Mouse (Mus musculus): Measurements from ENCODE around the gene Havcr2. TPM values are rescaled to one million over a fixed set of nuclear protein-coding genes. Genes with fewer than 3 reads are reported as not detected.
A peak's percentile ranks its signal among the peaks of the same experiment; 100 is the strongest.

Havcr2 gene
- polyA plus RNA-seq, 1 experiment from 2014 or later = 0.66 TPM

- ATAC-seq = no peak
- H3K4me1 ChIP-seq (ENCODE audit: insufficient read depth, low read depth, low read length) = no peaks in the 10 kb centered on the region
- H3K4me2 ChIP-seq (replicated peaks; ENCODE audit: low read depth, low read length) = no peak overlapping the region
- H3K36me3 ChIP-seq (ENCODE audit: insufficient read depth, low read length) = no peaks in the 10 kb centered on the region
- no peak overlapping the region for H3K9ac ChIP-seq (replicated peaks; ENCODE audit: low read depth)
- DNase-seq (ENCODE audit: low spot score) = no peak
- no peaks in the 10 kb centered on the region for H3K9me3 ChIP-seq (ENCODE audit: low read length)
- no peak overlapping the region for H3K4me3 ChIP-seq (ENCODE audit: low read depth, low read length)
- TF ChIP-seq EP300 (IDR thresholded peaks at IDR 0.05) = no peak
- TF ChIP-seq CTCF (IDR thresholded peaks at IDR 0.05) = no peak
- WGBS = 67% methylated on average over 13 of the region's 13 CpGs
- H3K27me3 ChIP-seq (replicated peaks; ENCODE audit: insufficient read depth, low read length) = no peaks in the 10 kb centered on the region
- no peak overlapping the region for H3K27ac ChIP-seq (ENCODE audit: low read length)
These were observed 6.9 kb upstream of the Havcr2 start for GRCm38 (mm10) chr11:46447644-46448484.

- no peaks in the 10 kb centered on the region for H3K27me3 ChIP-seq (replicated peaks; ENCODE audit: insufficient read depth, low read length)
- DNase-seq (ENCODE audit: low spot score) (no peak), ATAC-seq (no peak)
- no peaks in the 10 kb centered on the region for H3K4me1 ChIP-seq (ENCODE audit: insufficient read depth, low read depth, low read length)
- no peak overlapping the region for H3K4me2 ChIP-seq (replicated peaks; ENCODE audit: low read depth, low read length)
- H3K27ac ChIP-seq (ENCODE audit: low read length) = no peak overlapping the region
- no peaks in the 10 kb centered on the region for H3K36me3 ChIP-seq (ENCODE audit: insufficient read depth, low read length)
- TF ChIP-seq EP300 (IDR thresholded peaks at IDR 0.05) (no peak), CTCF (IDR thresholded peaks at IDR 0.05) (no peak)
- WGBS = 65% methylated on average over 11 of the region's 11 CpGs
- no peak overlapping the region for H3K4me3 ChIP-seq (ENCODE audit: low read depth, low read length)
- no peaks in the 10 kb centered on the region for H3K9me3 ChIP-seq (ENCODE audit: low read length)
- H3K9ac ChIP-seq (replicated peaks; ENCODE audit: low read depth) = no peak overlapping the region
These were observed 5.2 kb upstream of the Havcr2 start for GRCm38 (mm10) chr11:46449461-46450080.

- H3K4me2 ChIP-seq (replicated peaks; ENCODE audit: low read depth, low read length) = no peak overlapping the region
- H3K27me3 ChIP-seq (replicated peaks; ENCODE audit: insufficient read depth, low read length) = no peaks in the 10 kb centered on the region
- TF ChIP-seq EP300 (IDR thresholded peaks at IDR 0.05) (no peak), CTCF (IDR thresholded peaks at IDR 0.05) (no peak)
- ATAC-seq (no peak), DNase-seq (ENCODE audit: low spot score) (no peak)
- 68% methylated on average over 3 of the region's 3 CpGs for WGBS
- no peak overlapping the region for H3K27ac ChIP-seq (ENCODE audit: low read length)
- H3K9ac ChIP-seq (replicated peaks; ENCODE audit: low read depth) = no peak overlapping the region
- no peaks in the 10 kb centered on the region for H3K36me3 ChIP-seq (ENCODE audit: insufficient read depth, low read length)
- no peak overlapping the region for H3K4me3 ChIP-seq (ENCODE audit: low read depth, low read length)
- H3K9me3 ChIP-seq (ENCODE audit: low read length) = no peaks in the 10 kb centered on the region
- no peaks in the 10 kb centered on the region for H3K4me1 ChIP-seq (ENCODE audit: insufficient read depth, low read depth, low read length)
These were observed 5.2 kb downstream of the Havcr2 start for GRCm38 (mm10) chr11:46459960-46460359.

- H3K4me2 ChIP-seq (replicated peaks; ENCODE audit: low read depth, low read length) = no peak overlapping the region
- ATAC-seq = no peak
- TF ChIP-seq CTCF (IDR thresholded peaks at IDR 0.05) = no peak
- no peak for TF ChIP-seq EP300 (IDR thresholded peaks at IDR 0.05)
- no peaks in the 10 kb centered on the region for H3K9me3 ChIP-seq (ENCODE audit: low read length)
- no peak overlapping the region for H3K9ac ChIP-seq (replicated peaks; ENCODE audit: low read depth)
- no peaks in the 10 kb centered on the region for H3K36me3 ChIP-seq (ENCODE audit: insufficient read depth, low read length)
- peak; percentile 21 for DNase-seq (ENCODE audit: low spot score)
- H3K27me3 ChIP-seq (replicated peaks; ENCODE audit: insufficient read depth, low read length) = no peaks in the 10 kb centered on the region
- no peaks in the 10 kb centered on the region for H3K4me1 ChIP-seq (ENCODE audit: insufficient read depth, low read depth, low read length)
- H3K27ac ChIP-seq (ENCODE audit: low read length) = no peak overlapping the region
- H3K4me3 ChIP-seq (ENCODE audit: low read depth, low read length) = no peak overlapping the region
- WGBS = 67% methylated on average over 5 of the region's 5 CpGs
These were observed 6.6 kb downstream of the Havcr2 start for GRCm38 (mm10) chr11:46461362-46461761.

GRCm38 (mm10) chr11:46461931-46462330 lies 7.2 kb downstream of the Havcr2 start:
- no peak overlapping the region for H3K27ac ChIP-seq (ENCODE audit: low read length)
- H3K4me2 ChIP-seq (replicated peaks; ENCODE audit: low read depth, low read length) = no peak overlapping the region
- no peaks in the 10 kb centered on the region for H3K9me3 ChIP-seq (ENCODE audit: low read length)
- ATAC-seq (peak; percentile 30; the same call in 1 of the 2 replicates), DNase-seq (ENCODE audit: low spot score) (peak; percentile 14)
- WGBS = 37% methylated on average over 5 of the region's 5 CpGs
- TF ChIP-seq EP300 (IDR thresholded peaks at IDR 0.05) (no peak), CTCF (IDR thresholded peaks at IDR 0.05) (no peak)
- no peaks in the 10 kb centered on the region for H3K27me3 ChIP-seq (replicated peaks; ENCODE audit: insufficient read depth, low read length)
- no peak overlapping the region for H3K4me3 ChIP-seq (ENCODE audit: low read depth, low read length)
- H3K36me3 ChIP-seq (ENCODE audit: insufficient read depth, low read length) = no peaks in the 10 kb centered on the region
- no peak overlapping the region for H3K9ac ChIP-seq (replicated peaks; ENCODE audit: low read depth)
- H3K4me1 ChIP-seq (ENCODE audit: insufficient read depth, low read depth, low read length) = no peaks in the 10 kb centered on the region

- DNase-seq (ENCODE audit: low spot score) = no peak
- Histone ChIP-seq H3K4me2 (replicated peaks; ENCODE audit: low read depth, low read length) (no peak overlapping the region), H3K36me3 (ENCODE audit: insufficient read depth, low read length) (no peaks in the 10 kb centered on the region), H3K27me3 (replicated peaks; ENCODE audit: insufficient read depth, low read length) (no peaks in the 10 kb centered on the region), H3K4me3 (ENCODE audit: low read depth, low read length) (no peak overlapping the region), H3K4me1 (ENCODE audit: insufficient read depth, low read depth, low read length) (no peaks in the 10 kb centered on the region), H3K9me3 (ENCODE audit: low read length) (no peaks in the 10 kb centered on the region), H3K9ac (replicated peaks; ENCODE audit: low read depth) (no peak overlapping the region), H3K27ac (ENCODE audit: low read length) (no peak overlapping the region)
- WGBS = 83% methylated on average over 2 of the region's 2 CpGs
- ATAC-seq = no peak
- TF ChIP-seq EP300 (IDR thresholded peaks at IDR 0.05) = no peak
- no peak for TF ChIP-seq CTCF (IDR thresholded peaks at IDR 0.05)
These were observed 12.1 kb downstream of the Havcr2 start for GRCm38 (mm10) chr11:46466878-46467277.

Data from lung, postnatal 0 days (tissue).